Mouse (Mus musculus): ENCODE data around the gene Gimap9. TPM values are rescaled to one million over a fixed set of nuclear protein-coding genes. Genes with fewer than 3 reads are reported as not detected.
"Not testable (repeated sequence)": the region's sequence is repeated elsewhere in the genome, so short reads cannot be mapped to it uniquely, and the experiment has no call there.

Gene Gimap9
- polyA plus RNA-seq, 1 experiment, result not detected

GRCm38 (mm10) chr6:48682271-48682670 is 6.3 kb downstream of the Gimap9 start:
- no peak overlapping the region for H3K4me3 ChIP-seq (ENCODE audit: insufficient read depth, low read depth, low read length)

GRCm38 (mm10) chr6:48683263-48683821 is 7.4 kb downstream of the Gimap9 start:
- not testable (repeated sequence) for H3K4me1 ChIP-seq (ENCODE audit: control insufficient read depth, insufficient read depth, low read length); H3K4me3 ChIP-seq (ENCODE audit: insufficient read depth, low read depth, low read length); H3K27ac ChIP-seq (ENCODE audit: insufficient read depth, low read depth, low read length)
- WGBS, result 91% methylated on average over 4 of the region's 4 CpGs

More at GRCm38 (mm10) chr6:48682271-48682670, 6.3 kb downstream of the Gimap9 start:
- WGBS, result 81% methylated on average over 4 of the region's 4 CpGs
- Histone ChIP-seq H3K27ac (ENCODE audit: insufficient read depth, low read depth, low read length) (no peak overlapping the region), H3K4me1 (ENCODE audit: control insufficient read depth, insufficient read depth, low read length) (no peaks in the 10 kb centered on the region)
- no peak for TF ChIP-seq CTCF (IDR thresholded peaks at IDR 0.05; ENCODE audit: insufficient read depth, low read depth, low read length)
- TF ChIP-seq POLR2A (IDR thresholded peaks at IDR 0.05; ENCODE audit: insufficient read depth, low read depth, low read length), result no peak

- H3K4me1 ChIP-seq (ENCODE audit: control insufficient read depth, insufficient read depth, low read length), result no peaks in the 10 kb centered on the region
- TF ChIP-seq POLR2A (IDR thresholded peaks at IDR 0.05; ENCODE audit: insufficient read depth, low read depth, low read length), result no peak
- TF ChIP-seq CTCF (IDR thresholded peaks at IDR 0.05; ENCODE audit: insufficient read depth, low read depth, low read length), result no peak
Measured at GRCm38 (mm10) chr6:48684319-48684718, 8.4 kb downstream of the Gimap9 start, which contains the start of gene Gimap4. Gimap4 (plus strand) TSS chr6:48684549.

GRCm38 (mm10) chr6:48684806-48685205 is 8.9 kb downstream of the Gimap9 start:
- TF ChIP-seq CTCF (IDR thresholded peaks at IDR 0.05; ENCODE audit: insufficient read depth, low read depth, low read length), result no peak
- no peak for TF ChIP-seq POLR2A (IDR thresholded peaks at IDR 0.05; ENCODE audit: insufficient read depth, low read depth, low read length)
- whole genome bisulfite sequencing, result 60% methylated on average over 4 of the region's 4 CpGs
- Histone ChIP-seq H3K4me3 (ENCODE audit: insufficient read depth, low read depth, low read length) (no peak overlapping the region), H3K4me1 (ENCODE audit: control insufficient read depth, insufficient read depth, low read length) (no peaks in the 10 kb centered on the region), H3K27ac (ENCODE audit: insufficient read depth, low read depth, low read length) (no peak overlapping the region)

More at GRCm38 (mm10) chr6:48684319-48684718, 8.4 kb downstream of the Gimap9 start, which contains the start of gene Gimap4:
- WGBS, result 74% methylated on average over 5 of the region's 5 CpGs
- no peak within 1 kb of the TSS for H3K27ac ChIP-seq (ENCODE audit: insufficient read depth, low read depth, low read length)
- H3K4me3 ChIP-seq (ENCODE audit: insufficient read depth, low read depth, low read length), result no peak within 1 kb of the TSS

- TF ChIP-seq POLR2A (IDR thresholded peaks at IDR 0.05; ENCODE audit: insufficient read depth, low read depth, low read length) (no peak), CTCF (IDR thresholded peaks at IDR 0.05; ENCODE audit: insufficient read depth, low read depth, low read length) (no peak)
- 79% methylated on average over 2 of the region's 2 CpGs for WGBS
Measured at GRCm38 (mm10) chr6:48685251-48685650, 9.3 kb downstream of the Gimap9 start.

GRCm38 (mm10) chr6:48685694-48686665 is 10.1 kb downstream of the Gimap9 start:
- Histone ChIP-seq H3K4me1 (ENCODE audit: control insufficient read depth, insufficient read depth, low read length) (no peaks in the 10 kb centered on the region), H3K27ac (ENCODE audit: insufficient read depth, low read depth, low read length) (no peak overlapping the region), H3K4me3 (ENCODE audit: insufficient read depth, low read depth, low read length) (no peak overlapping the region)
- TF ChIP-seq POLR2A (IDR thresholded peaks at IDR 0.05; ENCODE audit: insufficient read depth, low read depth, low read length) (no peak), CTCF (IDR thresholded peaks at IDR 0.05; ENCODE audit: insufficient read depth, low read depth, low read length) (no peak)
- 83% methylated on average over 7 of the region's 7 CpGs for WGBS

More at GRCm38 (mm10) chr6:48685251-48685650, 9.3 kb downstream of the Gimap9 start:
- Histone ChIP-seq H3K4me3 (ENCODE audit: insufficient read depth, low read depth, low read length) (no peak overlapping the region), H3K27ac (ENCODE audit: insufficient read depth, low read depth, low read length) (no peak overlapping the region), H3K4me1 (ENCODE audit: control insufficient read depth, insufficient read depth, low read length) (no peaks in the 10 kb centered on the region)

- no peaks in the 10 kb centered on the region for H3K4me1 ChIP-seq (ENCODE audit: control insufficient read depth, insufficient read depth, low read length)
- no peak for TF ChIP-seq CTCF (IDR thresholded peaks at IDR 0.05; ENCODE audit: insufficient read depth, low read depth, low read length)
- TF ChIP-seq POLR2A (IDR thresholded peaks at IDR 0.05; ENCODE audit: insufficient read depth, low read depth, low read length), result no peak
- 84% methylated on average over 2 of the region's 2 CpGs for WGBS
- no peak overlapping the region for H3K27ac ChIP-seq (ENCODE audit: insufficient read depth, low read depth, low read length)
- H3K4me3 ChIP-seq (ENCODE audit: insufficient read depth, low read depth, low read length), result no peak overlapping the region
Measured at GRCm38 (mm10) chr6:48687077-48687476, 11.1 kb downstream of the Gimap9 start.

GRCm38 (mm10) chr6:48689320-48689719 is 13.4 kb downstream of the Gimap9 start:
- no peak overlapping the region for H3K4me3 ChIP-seq (ENCODE audit: insufficient read depth, low read depth, low read length)
- no peak overlapping the region for H3K27ac ChIP-seq (ENCODE audit: insufficient read depth, low read depth, low read length)
- TF ChIP-seq CTCF (IDR thresholded peaks at IDR 0.05; ENCODE audit: insufficient read depth, low read depth, low read length), result no peak
- TF ChIP-seq POLR2A (IDR thresholded peaks at IDR 0.05; ENCODE audit: insufficient read depth, low read depth, low read length), result no peak
- H3K4me1 ChIP-seq (ENCODE audit: control insufficient read depth, insufficient read depth, low read length), result no peaks in the 10 kb centered on the region
- WGBS, result 91% methylated on average over 2 of the region's 2 CpGs

- 84% methylated on average over 6 of the region's 6 CpGs for WGBS
- Histone ChIP-seq H3K4me3 (ENCODE audit: insufficient read depth, low read depth, low read length) (no peak overlapping the region), H3K4me1 (ENCODE audit: control insufficient read depth, insufficient read depth, low read length) (no peaks in the 10 kb centered on the region), H3K27ac (ENCODE audit: insufficient read depth, low read depth, low read length) (no peak overlapping the region)
- TF ChIP-seq CTCF (IDR thresholded peaks at IDR 0.05; ENCODE audit: insufficient read depth, low read depth, low read length), result no peak
- no peak for TF ChIP-seq POLR2A (IDR thresholded peaks at IDR 0.05; ENCODE audit: insufficient read depth, low read depth, low read length)
Measured at GRCm38 (mm10) chr6:48692962-48693361, 17.0 kb downstream of the Gimap9 start.
